Mouse (Mus musculus) embryonic facial prominence, embryonic 11.5 days (tissue): ENCODE measurements around the gene Shh. TPM values are rescaled to one million over a fixed set of nuclear protein-coding genes. Genes with fewer than 3 reads are reported as not detected.

ENCODE experiments used
- ATAC-seq: fragments of 200-750 bp; cut with Nextera tagmentation; replicated peaks from 2 replicates; pipeline ENCODE4 v1.8.0; 2017; ENCODE audit warnings: low read depth; ENCODE audit not compliant: insufficient number of reproducible peaks, low FRiP score, low TSS enrichment
- DNase-seq: peaks from one replicate; pipeline ENCODE4 v3.0.0-alpha.2; 2015; ENCODE audit warnings: low spot score
- H3K27ac ChIP-seq: fragments of 300-500 bp; sonication (generic); replicated peaks from 2 replicates; pipeline ENCODE4 v1.5.1; 2014; ENCODE audit warnings: mild to moderate bottlenecking, low read depth, low read length, control low read depth
- H3K27me3 ChIP-seq: fragments of 300-500 bp; sonication (generic); 2 replicates; pipeline ENCODE4 v1.6.1; 2014; ENCODE audit warnings: mild to moderate bottlenecking, low read length, moderate library complexity, mixed read lengths; ENCODE audit not compliant: control insufficient read depth, insufficient read depth
- H3K36me3 ChIP-seq: fragments of 300-500 bp; sonication (generic); replicated peaks from 2 replicates; pipeline ENCODE4 v1.6.1; 2014; ENCODE audit warnings: low read depth, mild to moderate bottlenecking, low read length, moderate library complexity, mixed read lengths; ENCODE audit not compliant: control insufficient read depth, insufficient read depth
- H3K4me1 ChIP-seq: fragments of 300-500 bp; sonication (generic); 2 replicates; pipeline ENCODE4 v1.6.1; 2014; ENCODE audit warnings: low read length, mixed read lengths; ENCODE audit not compliant: control insufficient read depth, insufficient read depth
- H3K4me2 ChIP-seq: fragments of 300-500 bp; sonication (generic); 2 replicates; pipeline ENCODE4 v1.6.1; 2014; ENCODE audit warnings: low read depth, mild to moderate bottlenecking, control low read depth, low read length, moderate library complexity
- H3K4me3 ChIP-seq: fragments of 300-500 bp; sonication (generic); 2 replicates; pipeline ENCODE4 v1.5.1; 2014; ENCODE audit warnings: low read depth, low read length, control low read depth
- H3K9ac ChIP-seq: fragments of 300-500 bp; sonication (generic); replicated peaks from 2 replicates; pipeline ENCODE4 v1.6.1; 2014; ENCODE audit warnings: mild to moderate bottlenecking, control low read depth, low read length
- H3K9me3 ChIP-seq: fragments of 300-500 bp; sonication (generic); replicated peaks from 2 replicates; pipeline ENCODE4 v1.6.1; 2016; ENCODE audit warnings: mild to moderate bottlenecking, low read length, inconsistent platforms, mixed read lengths; ENCODE audit not compliant: control insufficient read depth
- WGBS: fragments of 180-500 bp; shearing (Covaris S2); extraction: QIAGEN DNeasy Blood & Tissue Kit; methylation state at CpG from one replicate; pipeline ENCODE4 v1.1.7; 2014; 5-methylcytosine and 5-hydroxymethylcytosine counted together
- polyA plus RNA-seq: library from polyadenylated mRNA; unstranded; fragments of >200 nt; fragmentation: Nextera tagmentation; extraction: Ambion mirVana; gene quantifications from 2 replicates; pipeline ENCODE4 v1.2.1, GENCODE M21; 2014

Shh gene
- polyA plus RNA-seq, 1 experiment from 2014 or later, result 2.9 TPM

GRCm38 (mm10) chr5:28476389-28477379, 9.6 kb upstream of the Shh start:
- no peaks in the 10 kb centered on the region for H3K27me3 ChIP-seq
- 72% methylated on average over 10 of the region's 10 CpGs for WGBS
- no peak for ATAC-seq
- DNase-seq, result no peak
- no peaks in the 10 kb centered on the region for H3K4me1 ChIP-seq
- H3K9ac ChIP-seq, result no peak overlapping the region
- no peak overlapping the region for H3K4me3 ChIP-seq
- no peaks in the 10 kb centered on the region for H3K36me3 ChIP-seq
- H3K27ac ChIP-seq, result no peak overlapping the region
- no peaks in the 10 kb centered on the region for H3K9me3 ChIP-seq
- H3K4me2 ChIP-seq, result no peak overlapping the region

GRCm38 (mm10) chr5:28473556-28473955, 6.5 kb upstream of the Shh start:
- H3K4me2 ChIP-seq, result no peak overlapping the region
- ATAC-seq (no peak), DNase-seq (no peak)
- no peaks in the 10 kb centered on the region for H3K9me3 ChIP-seq
- H3K27ac ChIP-seq, result no peak overlapping the region
- H3K9ac ChIP-seq, result no peak overlapping the region
- H3K4me1 ChIP-seq, result no peaks in the 10 kb centered on the region
- no peaks in the 10 kb centered on the region for H3K36me3 ChIP-seq
- peaks cover 4% of the 10 kb centered on the region for H3K27me3 ChIP-seq
- no peak overlapping the region for H3K4me3 ChIP-seq
- 82% methylated on average over 5 of the region's 5 CpGs for WGBS

- 0 out of 2 replicates have a peak, but pooled peaks have one; percentile 35 for ATAC-seq
- Histone ChIP-seq H3K4me1 (no peaks in the 10 kb centered on the region; the same call in 1 of the 2 replicates), H3K27me3 (peaks cover 42% of the 10 kb centered on the region), H3K27ac (no peak overlapping the region), H3K9ac (no peak overlapping the region), H3K4me2 (no peak overlapping the region), H3K36me3 (no peaks in the 10 kb centered on the region), H3K4me3 (no peak overlapping the region), H3K9me3 (no peaks in the 10 kb centered on the region)
- DNase-seq, result peak; percentile 61
- 3% methylated on average over 9 of the region's 9 CpGs for WGBS
Measured at GRCm38 (mm10) chr5:28469525-28470202, 2.6 kb upstream of the Shh start.

- Histone ChIP-seq H3K9ac (no peak overlapping the region), H3K9me3 (no peaks in the 10 kb centered on the region), H3K4me2 (peak overlapping the region; percentile 39), H3K4me3 (peak overlapping the region; percentile 23), H3K36me3 (no peaks in the 10 kb centered on the region), H3K27ac (no peak overlapping the region), H3K4me1 (peaks cover 4% of the 10 kb centered on the region; the same call in 1 of the 2 replicates), H3K27me3 (peaks cover 75% of the 10 kb centered on the region)
- no peak for DNase-seq
- no peak for ATAC-seq
- WGBS, result under 1% methylated on average over 15 of the region's 15 CpGs
Measured at GRCm38 (mm10) chr5:28466351-28466750, 705 bp downstream of the Shh start.

GRCm38 (mm10) chr5:28465526-28465925, 1.5 kb downstream of the Shh start:
- H3K4me1 ChIP-seq, result peaks cover 4% of the 10 kb centered on the region

GRCm38 (mm10) chr5:28465099-28465406, 2.0 kb downstream of the Shh start:
- peak; percentile 57 for DNase-seq
- Histone ChIP-seq H3K27me3 (peaks cover 88% of the 10 kb centered on the region), H3K4me1 (peaks cover 6% of the 10 kb centered on the region), H3K4me2 (peak overlapping the region; percentile 92), H3K27ac (no peak overlapping the region), H3K4me3 (peak overlapping the region; percentile 47), H3K36me3 (no peaks in the 10 kb centered on the region), H3K9ac (peak overlapping the region; percentile 46; the same call in 1 of the 2 replicates), H3K9me3 (no peaks in the 10 kb centered on the region)
- ATAC-seq, result 0 out of 2 replicates have a peak, but pooled peaks have one; percentile 2
- 0% methylated on average over 28 of the region's 29 CpGs for WGBS

More at GRCm38 (mm10) chr5:28465526-28465925, 1.5 kb downstream of the Shh start:
- ATAC-seq, result no peak
- H3K4me3 ChIP-seq, result peak overlapping the region; percentile 47
- WGBS, result under 1% methylated on average over 18 of the region's 18 CpGs
- H3K4me2 ChIP-seq, result peak overlapping the region; percentile 92
- no peaks in the 10 kb centered on the region for H3K9me3 ChIP-seq
- DNase-seq, result no peak
- peaks cover 83% of the 10 kb centered on the region for H3K27me3 ChIP-seq
- no peak overlapping the region for H3K9ac ChIP-seq
- no peak overlapping the region for H3K27ac ChIP-seq
- H3K36me3 ChIP-seq, result no peaks in the 10 kb centered on the region

GRCm38 (mm10) chr5:28464361-28465098, 2.5 kb downstream of the Shh start:
- no peaks in the 10 kb centered on the region for H3K9me3 ChIP-seq
- no peaks in the 10 kb centered on the region for H3K36me3 ChIP-seq
- peaks cover 6% of the 10 kb centered on the region for H3K4me1 ChIP-seq
- H3K9ac ChIP-seq, result peak overlapping the region; percentile 46
- H3K4me3 ChIP-seq, result peak overlapping the region; percentile 47
- 0 out of 2 replicates have a peak overlapping the region, but pooled peaks have one; percentile 35 for H3K27ac ChIP-seq
- H3K4me2 ChIP-seq, result peak overlapping the region; percentile 92
- peak; percentile 51 for DNase-seq
- H3K27me3 ChIP-seq, result peaks cover 92% of the 10 kb centered on the region
- under 1% methylated on average over 60 of the region's 76 CpGs for WGBS
- ATAC-seq, result peak; percentile 20; the same call in 1 of the 2 replicates
